Mouse (Mus musculus): ENCODE data around the gene Lrrc47. TPM values are rescaled to one million over a fixed set of nuclear protein-coding genes. Genes with fewer than 3 reads are reported as not detected.

Lrrc47 gene
- polyA plus RNA-seq, 1 experiment from 2014 or later: 21.4 TPM

DNA sequence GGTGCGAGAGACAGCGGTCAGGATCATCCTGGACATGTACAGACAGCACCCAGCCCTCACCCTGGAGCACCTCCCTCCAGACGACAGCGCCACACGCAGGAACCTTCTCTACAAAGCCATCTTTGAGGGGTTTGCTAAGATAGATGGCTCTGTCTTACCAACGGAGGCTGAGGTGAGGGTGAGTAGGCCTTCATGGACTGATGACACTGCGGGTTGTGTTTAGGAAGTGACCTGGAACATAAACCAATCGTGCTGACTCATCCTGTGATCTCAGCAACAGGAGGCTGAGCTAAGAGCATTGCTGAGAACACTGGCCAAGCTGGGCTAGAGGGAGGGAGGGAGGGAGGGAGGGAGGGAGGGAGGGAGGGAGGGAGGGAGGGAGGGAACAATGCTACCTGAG lies 18.0 kb upstream of the Lrrc47 start:
- H3K4me1 ChIP-seq: peaks cover 9% of the 10 kb centered on the region
- H3K4me3 ChIP-seq: no peak overlapping the region
- WGBS: 85% methylated on average over 8 of the region's 8 CpGs
- no peak overlapping the region for H3K27ac ChIP-seq
- H3K36me3 ChIP-seq: peaks cover 91% of the 10 kb centered on the region
- no peak overlapping the region for H3K4me2 ChIP-seq
- H3K9me3 ChIP-seq: no peaks in the 10 kb centered on the region
- no peaks in the 10 kb centered on the region for H3K27me3 ChIP-seq
- ATAC-seq (ENCODE audit: insufficient number of reproducible peaks, insufficient read depth, low FRiP score, low TSS enrichment, low read depth): no peak
- H3K9ac ChIP-seq: no peak overlapping the region

DNA sequence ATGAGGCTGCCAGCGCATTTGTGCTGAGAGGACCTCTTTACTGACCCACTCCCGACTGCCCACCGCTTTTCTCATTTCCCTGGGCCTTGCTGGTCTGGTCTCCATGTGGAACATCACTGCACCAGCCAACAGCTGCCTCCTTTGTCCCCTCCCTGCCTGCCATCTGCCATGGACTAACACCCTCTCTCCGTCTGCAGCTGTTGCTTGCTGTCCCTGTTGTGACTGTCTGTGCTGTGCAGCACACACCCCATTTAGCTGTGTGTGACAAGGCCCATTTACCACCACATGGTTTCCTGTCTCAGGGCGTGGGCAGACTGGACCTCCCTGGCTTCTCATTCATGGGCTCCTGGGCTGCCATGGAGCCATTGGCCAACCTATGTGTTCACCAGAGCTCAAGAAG lies 6.0 kb upstream of the Lrrc47 start:
- no peaks in the 10 kb centered on the region for H3K27me3 ChIP-seq
- no peaks in the 10 kb centered on the region for H3K9me3 ChIP-seq
- H3K36me3 ChIP-seq: peaks cover 58% of the 10 kb centered on the region
- H3K9ac ChIP-seq: no peak overlapping the region
- ATAC-seq (ENCODE audit: insufficient number of reproducible peaks, insufficient read depth, low FRiP score, low TSS enrichment, low read depth): no peak
- no peak overlapping the region for H3K27ac ChIP-seq
- no peak overlapping the region for H3K4me2 ChIP-seq
- H3K4me1 ChIP-seq: no peaks in the 10 kb centered on the region
- H3K4me3 ChIP-seq: no peak overlapping the region
- WGBS: 94% methylated on average over 5 of the region's 5 CpGs

DNA sequence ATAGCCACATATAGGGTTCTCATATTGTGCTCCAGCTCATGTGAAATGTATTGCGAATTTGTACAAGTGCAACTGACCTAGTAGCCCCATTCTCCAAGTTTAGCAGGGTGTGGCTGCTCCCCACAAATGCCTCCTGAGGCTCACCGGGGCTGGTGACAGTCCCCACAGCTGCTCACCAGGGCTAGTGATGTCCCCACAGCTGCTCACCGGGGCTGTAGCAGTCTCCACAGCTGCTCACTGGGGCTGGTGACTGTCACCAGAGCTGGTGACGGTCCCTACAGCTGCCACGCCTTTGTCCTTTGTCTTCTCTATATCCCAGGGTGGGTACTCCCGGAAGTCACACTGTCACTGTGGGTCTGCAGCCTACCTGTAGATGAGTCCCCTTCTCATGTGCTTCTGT lies 5.3 kb upstream of the Lrrc47 start:
- no peak overlapping the region for H3K27ac ChIP-seq
- H3K4me2 ChIP-seq: no peak overlapping the region
- no peak for ATAC-seq (ENCODE audit: insufficient number of reproducible peaks, insufficient read depth, low FRiP score, low TSS enrichment, low read depth)
- no peaks in the 10 kb centered on the region for H3K9me3 ChIP-seq
- no peaks in the 10 kb centered on the region for H3K27me3 ChIP-seq
- peaks cover 4% of the 10 kb centered on the region; the same call in 1 of the 2 replicates for H3K4me1 ChIP-seq
- 91% methylated on average over 6 of the region's 6 CpGs for WGBS
- H3K4me3 ChIP-seq: no peak overlapping the region
- H3K9ac ChIP-seq: no peak overlapping the region
- H3K36me3 ChIP-seq: peaks cover 58% of the 10 kb centered on the region

DNA sequence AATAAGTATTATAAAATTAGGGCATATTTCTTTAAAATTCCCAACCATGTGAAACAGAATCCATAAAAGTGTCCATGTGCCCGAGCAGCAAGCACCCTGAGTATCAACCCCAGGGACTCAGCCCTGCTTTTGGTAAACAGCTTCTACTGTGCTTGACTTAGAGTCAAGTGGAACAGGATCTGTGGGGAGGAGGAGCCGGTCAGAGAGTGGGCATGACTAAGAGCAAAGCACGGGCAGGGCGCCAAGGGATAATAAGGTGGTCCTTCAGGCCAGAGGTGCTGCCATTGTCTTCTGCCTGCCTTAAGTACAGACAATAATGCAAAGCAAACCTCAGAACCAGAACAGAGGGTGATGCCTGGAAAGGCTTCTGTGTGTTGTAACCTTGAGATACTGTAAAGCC lies 3.8 kb upstream of the Lrrc47 start:
- Histone ChIP-seq H3K4me2 (no peak overlapping the region), H3K4me3 (no peak overlapping the region), H3K9me3 (no peaks in the 10 kb centered on the region), H3K9ac (peak overlapping the region; percentile 16; the same call in 1 of the 2 replicates), H3K27ac (no peak overlapping the region), H3K4me1 (peaks cover 9% of the 10 kb centered on the region), H3K36me3 (peaks cover 47% of the 10 kb centered on the region), H3K27me3 (no peaks in the 10 kb centered on the region)
- ATAC-seq (ENCODE audit: insufficient number of reproducible peaks, insufficient read depth, low FRiP score, low TSS enrichment, low read depth): no peak
- WGBS: 68% methylated on average over 4 of the region's 4 CpGs

GRCm38 (mm10) chr4:154010907-154011645 lies 455 bp upstream of the Lrrc47 start:
- WGBS: 26% methylated on average over 13 of the region's 13 CpGs
- peaks cover 23% of the 10 kb centered on the region for H3K4me1 ChIP-seq
- peak overlapping the region; percentile 100 for H3K4me3 ChIP-seq
- H3K9me3 ChIP-seq: no peaks in the 10 kb centered on the region
- no peaks in the 10 kb centered on the region for H3K27me3 ChIP-seq
- H3K27ac ChIP-seq: no peak overlapping the region
- peak overlapping the region; percentile 99 for H3K9ac ChIP-seq
- peaks cover 36% of the 10 kb centered on the region for H3K36me3 ChIP-seq
- ATAC-seq (ENCODE audit: insufficient number of reproducible peaks, insufficient read depth, low FRiP score, low TSS enrichment, low read depth): peak; percentile 49; the same call in 1 of the 2 replicates
- peak overlapping the region; percentile 98 for H3K4me2 ChIP-seq

GRCm38 (mm10) chr4:154012132-154012882 lies 776 bp downstream of the Lrrc47 start:
- WGBS: 2% methylated on average over 55 of the region's 55 CpGs
- Histone ChIP-seq H3K9me3 (no peaks in the 10 kb centered on the region), H3K27ac (peak overlapping the region; percentile 62; the same call in 1 of the 2 replicates), H3K36me3 (peaks cover 36% of the 10 kb centered on the region), H3K4me1 (peaks cover 23% of the 10 kb centered on the region), H3K9ac (peak overlapping the region; percentile 99), H3K4me2 (peak overlapping the region; percentile 98), H3K4me3 (peak overlapping the region; percentile 100), H3K27me3 (no peaks in the 10 kb centered on the region)
- ATAC-seq (ENCODE audit: insufficient number of reproducible peaks, insufficient read depth, low FRiP score, low TSS enrichment, low read depth): 0 out of 2 replicates have a peak, but pooled peaks have one; percentile 13

DNA sequence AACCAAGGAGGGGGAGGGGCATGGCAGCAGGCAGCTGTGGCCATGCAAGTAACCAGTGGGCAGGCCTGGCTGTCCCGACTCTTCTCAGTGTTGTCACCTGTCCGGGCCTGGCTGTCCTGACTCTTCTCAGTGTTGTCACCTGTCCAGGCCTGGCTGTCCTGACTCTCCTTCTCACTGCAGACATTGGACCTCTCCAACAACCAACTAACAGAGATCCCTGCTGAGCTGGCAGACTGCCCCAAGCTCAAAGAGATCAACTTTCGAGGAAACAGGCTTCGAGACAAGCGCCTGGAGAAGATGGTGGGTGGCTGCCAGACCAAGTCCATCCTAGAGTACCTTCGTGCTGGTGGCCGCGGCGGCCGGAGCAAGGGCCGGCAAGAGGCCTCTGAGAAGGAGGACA lies 3.9 kb downstream of the Lrrc47 start:
- H3K9ac ChIP-seq: no peak overlapping the region
- H3K27me3 ChIP-seq: no peaks in the 10 kb centered on the region
- peaks cover 23% of the 10 kb centered on the region for H3K4me1 ChIP-seq
- 93% methylated on average over 11 of the region's 11 CpGs for WGBS
- H3K36me3 ChIP-seq: peaks cover 64% of the 10 kb centered on the region
- no peak overlapping the region for H3K4me3 ChIP-seq
- no peaks in the 10 kb centered on the region for H3K9me3 ChIP-seq
- H3K4me2 ChIP-seq: no peak overlapping the region
- ATAC-seq (ENCODE audit: insufficient number of reproducible peaks, insufficient read depth, low FRiP score, low TSS enrichment, low read depth): no peak
- H3K27ac ChIP-seq: no peak overlapping the region

- Histone ChIP-seq H3K4me2 (no peak overlapping the region), H3K9me3 (no peaks in the 10 kb centered on the region), H3K4me1 (peaks cover 3% of the 10 kb centered on the region; the same call in 1 of the 2 replicates), H3K27ac (no peak overlapping the region), H3K36me3 (peaks cover 78% of the 10 kb centered on the region), H3K4me3 (no peak overlapping the region), H3K9ac (no peak overlapping the region), H3K27me3 (peaks cover 7% of the 10 kb centered on the region)
- 79% methylated on average over 7 of the region's 7 CpGs for WGBS
- no peak for ATAC-seq (ENCODE audit: insufficient number of reproducible peaks, insufficient read depth, low FRiP score, low TSS enrichment, low read depth)
Measured at GRCm38 (mm10) chr4:154019571-154019970, 8.0 kb downstream of the Lrrc47 start.

DNA sequence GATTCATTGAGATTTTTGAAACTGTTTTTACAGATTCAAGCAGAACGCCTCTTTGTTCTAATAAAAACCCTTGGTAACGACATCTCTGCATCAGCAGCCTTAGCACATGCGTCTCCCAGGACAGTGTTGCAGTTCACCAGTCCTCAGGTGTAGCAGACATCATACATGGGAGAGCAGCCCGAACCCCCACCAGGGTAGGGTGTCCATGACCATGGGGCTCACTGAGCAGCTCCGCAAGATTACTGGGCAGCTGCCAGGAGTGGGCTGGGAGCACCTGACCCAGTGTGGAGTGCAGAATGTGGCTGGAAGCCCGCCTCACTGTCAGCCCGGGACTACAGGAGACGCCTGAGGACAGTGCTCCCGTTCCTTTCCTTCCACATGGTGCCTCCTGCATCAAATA lies 9.9 kb downstream of the Lrrc47 start:
- no peaks in the 10 kb centered on the region for H3K9me3 ChIP-seq
- peaks cover 20% of the 10 kb centered on the region for H3K4me1 ChIP-seq
- H3K36me3 ChIP-seq: peaks cover 60% of the 10 kb centered on the region
- H3K27me3 ChIP-seq: peaks cover 26% of the 10 kb centered on the region
- H3K4me3 ChIP-seq: no peak overlapping the region
- ATAC-seq (ENCODE audit: insufficient number of reproducible peaks, insufficient read depth, low FRiP score, low TSS enrichment, low read depth): no peak
- WGBS: 87% methylated on average over 9 of the region's 9 CpGs
- H3K4me2 ChIP-seq: no peak overlapping the region
- H3K27ac ChIP-seq: no peak overlapping the region
- H3K9ac ChIP-seq: no peak overlapping the region

DNA sequence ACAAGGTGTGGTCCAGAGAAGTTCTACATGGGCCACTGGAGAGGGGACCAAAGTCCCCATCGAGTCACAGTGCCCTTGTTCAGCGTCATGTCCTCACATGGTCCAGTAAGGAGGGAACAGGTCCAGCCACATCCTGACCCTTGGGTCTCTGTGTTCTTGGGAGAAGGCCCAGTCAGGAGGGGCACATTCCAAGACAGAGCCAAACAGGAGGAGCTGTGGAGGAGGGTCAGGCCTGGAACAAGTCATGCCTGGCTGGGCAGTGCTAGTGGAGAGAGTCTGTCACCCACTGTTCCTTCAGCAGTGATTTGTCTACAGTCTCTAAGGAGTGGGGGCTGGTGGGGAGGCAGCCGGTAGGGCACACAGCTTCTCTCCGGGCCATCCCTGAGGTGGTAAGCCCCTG lies 10.9 kb downstream of the Lrrc47 start:
- Histone ChIP-seq H3K9me3 (no peaks in the 10 kb centered on the region), H3K36me3 (peaks cover 50% of the 10 kb centered on the region), H3K4me2 (no peak overlapping the region), H3K27me3 (peaks cover 35% of the 10 kb centered on the region), H3K4me3 (no peak overlapping the region), H3K27ac (0 out of 2 replicates have a peak overlapping the region, but pooled peaks have one; percentile 7), H3K9ac (no peak overlapping the region), H3K4me1 (peaks cover 22% of the 10 kb centered on the region)
- ATAC-seq (ENCODE audit: insufficient number of reproducible peaks, insufficient read depth, low FRiP score, low TSS enrichment, low read depth): no peak
- 82% methylated on average over 4 of the region's 4 CpGs for WGBS

GRCm38 (mm10) chr4:154022844-154023243 lies 11.3 kb downstream of the Lrrc47 start:
- no peaks in the 10 kb centered on the region for H3K9me3 ChIP-seq

More at GRCm38 (mm10) chr4:154022844-154023243, 11.3 kb downstream of the Lrrc47 start:
- Histone ChIP-seq H3K4me1 (peaks cover 22% of the 10 kb centered on the region), H3K27ac (no peak overlapping the region), H3K4me2 (no peak overlapping the region), H3K4me3 (no peak overlapping the region), H3K9ac (no peak overlapping the region), H3K27me3 (peaks cover 40% of the 10 kb centered on the region), H3K36me3 (peaks cover 47% of the 10 kb centered on the region)
- ATAC-seq (ENCODE audit: insufficient number of reproducible peaks, insufficient read depth, low FRiP score, low TSS enrichment, low read depth): no peak
- WGBS: 35% methylated on average over 4 of the region's 4 CpGs
